Mouse (Mus musculus) bone marrow, adult 2 months (tissue): ENCODE results near the gene Cdh11.

ENCODE experiments used
- CTCF ChIP-seq: fragments of 200-500 bp; IDR thresholded peaks from 2 replicates; pipeline ENCODE4 v1.5.1; 2011; ENCODE audit warnings: low read length, control low read depth; ENCODE audit not compliant: control insufficient read depth, insufficient read depth
- POLR2A ChIP-seq: fragments of 200-500 bp; IDR thresholded peaks from 2 replicates; pipeline ENCODE4 v1.6.1; 2011; ENCODE audit warnings: low read depth, mild to moderate bottlenecking, control low read depth, low read length, borderline replicate concordance; ENCODE audit not compliant: control insufficient read depth

DNA sequence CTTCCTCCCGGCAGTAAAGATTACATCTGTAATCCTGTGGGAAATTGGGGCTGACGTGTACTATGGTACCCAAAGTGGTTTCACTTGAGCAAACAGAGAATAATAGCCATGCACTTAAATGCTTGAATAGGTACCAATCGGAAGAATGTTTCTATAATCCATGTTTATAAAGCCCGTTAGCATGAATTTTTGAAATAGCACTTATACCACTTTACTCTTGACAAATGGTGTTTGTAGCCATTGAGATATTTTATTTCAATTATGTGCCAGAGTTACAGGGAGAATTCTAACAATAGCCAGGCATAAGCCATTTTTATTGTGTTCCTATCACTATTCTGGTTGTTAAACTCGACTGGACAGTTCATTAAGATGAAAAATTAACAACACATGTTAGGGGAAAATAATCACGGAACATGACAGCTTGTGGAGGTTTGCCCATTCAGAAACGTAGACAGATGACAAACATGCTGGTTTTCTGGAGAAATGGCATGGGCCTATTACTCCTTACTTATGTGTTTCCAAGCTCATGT is 80.0 kb downstream of the Cdh11 start:
- TF ChIP-seq CTCF = no peak
- no peak for TF ChIP-seq POLR2A
